ENCODE assay signal across 8 mouse cellular contexts in genomic region chr13:69487611-69488275, GRCm38 (mm10). TPM values are rescaled to one million over a fixed set of nuclear protein-coding genes. Genes with fewer than 3 reads are reported as not detected.
DNase-seq lines count a peak whose midpoint lies in the region; ATAC-seq lines count a peak whose summit lies in the region.

No protein-coding gene starts in this region.

- peaks cover 32% of the 10 kb centered on the region for H3K4me1 ChIP-seq in lung, embryonic 15.5 days
- H3K4me1 ChIP-seq in embryonic facial prominence, embryonic 15.5 days = peaks cover 11% of the 10 kb centered on the region
- peaks cover 18% of the 10 kb centered on the region for H3K4me1 ChIP-seq in neural tube, embryonic 13.5 days (replicated peaks)

- H3K27me3 ChIP-seq in lung, embryonic 15.5 days = peaks cover 60% of the 10 kb centered on the region
- peaks cover 45% of the 10 kb centered on the region for H3K27me3 ChIP-seq in embryonic facial prominence, embryonic 15.5 days
- H3K27me3 ChIP-seq in neural tube, embryonic 13.5 days = peaks cover 67% of the 10 kb centered on the region

- ATAC-seq in lung, embryonic 15.5 days (ENCODE audit: borderline replicate concordance, extremely low read depth, low FRiP score, low TSS enrichment) = no peak
- ATAC-seq in embryonic facial prominence, embryonic 15.5 days (ENCODE audit: insufficient number of reproducible peaks, low FRiP score, low TSS enrichment, low read depth) = no peak
- ATAC-seq in neural tube, embryonic 13.5 days (ENCODE audit: low read depth) = 0 out of 2 replicates have a peak, but pooled peaks have one; percentile 5
- no peak for ATAC-seq in megakaryocyte-erythroid progenitor cell, adult 5-6 weeks (replicated peaks; ENCODE audit: low FRiP score, low TSS enrichment, poor library complexity, severe bottlenecking)
- no peak for ATAC-seq in erythroblast, adult 5-6 weeks (replicated peaks; ENCODE audit: low FRiP score, poor library complexity, severe bottlenecking)

- H3K27ac ChIP-seq in lung, embryonic 15.5 days = no peak overlapping the region
- H3K27ac ChIP-seq in embryonic facial prominence, embryonic 15.5 days (replicated peaks) = no peak overlapping the region
- no peak overlapping the region for H3K27ac ChIP-seq in neural tube, embryonic 13.5 days (replicated peaks)

- peak overlapping the region; percentile 18 for H3K4me3 ChIP-seq in lung, embryonic 15.5 days
- H3K4me3 ChIP-seq in embryonic facial prominence, embryonic 15.5 days (replicated peaks) = peak overlapping the region; percentile 17
- peak overlapping the region; percentile 23 for H3K4me3 ChIP-seq in neural tube, embryonic 13.5 days

- no peak for DNase-seq in lung, postnatal 25 days (ENCODE audit: low spot score)
- DNase-seq in kidney, postnatal 14 days = peak; percentile 29
- DNase-seq in cerebellum, postnatal 14 days = no peak

- H3K9me3 ChIP-seq in lung, embryonic 15.5 days = no peaks in the 10 kb centered on the region
- no peaks in the 10 kb centered on the region for H3K9me3 ChIP-seq in embryonic facial prominence, embryonic 15.5 days (replicated peaks)
- no peaks in the 10 kb centered on the region for H3K9me3 ChIP-seq in neural tube, embryonic 13.5 days

- H3K36me3 ChIP-seq in lung, embryonic 15.5 days = no peaks in the 10 kb centered on the region
- no peaks in the 10 kb centered on the region for H3K36me3 ChIP-seq in embryonic facial prominence, embryonic 15.5 days
- H3K36me3 ChIP-seq in neural tube, embryonic 13.5 days = no peaks in the 10 kb centered on the region

- H3K4me2 ChIP-seq in lung, embryonic 15.5 days = peak overlapping the region; percentile 53
- H3K4me2 ChIP-seq in embryonic facial prominence, embryonic 15.5 days (replicated peaks) = peak overlapping the region; percentile 44
- peak overlapping the region; percentile 53 for H3K4me2 ChIP-seq in neural tube, embryonic 13.5 days

- no peak overlapping the region for H3K9ac ChIP-seq in lung, embryonic 15.5 days
- no peak overlapping the region for H3K9ac ChIP-seq in embryonic facial prominence, embryonic 15.5 days
- peak overlapping the region; percentile 49 for H3K9ac ChIP-seq in neural tube, embryonic 13.5 days

- WGBS in lung, embryonic 15.5 days = 1% methylated on average over 26 of the region's 26 CpGs
- WGBS in embryonic facial prominence, embryonic 15.5 days = 2% methylated on average over 26 of the region's 26 CpGs
- 2% methylated on average over 26 of the region's 26 CpGs for WGBS in neural tube, embryonic 13.5 days

RNA-seq across cellular contexts. Expression of gene Nsun2, which starts 45.8 kb away (rescaled TPM):
- 112 and 113 TPM in 2 replicates for polyA plus RNA-seq in lung, embryonic 15.5 days (2015; fragmentation: Nextera tagmentation; extraction: Ambion mirVana)
- polyA plus RNA-seq in embryonic facial prominence, embryonic 15.5 days (2015; fragmentation: Nextera tagmentation; extraction: Ambion mirVana) = 116 and 119 TPM in 2 replicates
- polyA plus RNA-seq in neural tube, embryonic 13.5 days (2015; fragmentation: Nextera tagmentation; extraction: Ambion mirVana) = 78.5 and 87.1 TPM in 2 replicates
- total RNA-seq in megakaryocyte-erythroid progenitor cell, adult 5-6 weeks (2014; fragmentation: Nextera tagmentation) = 194 and 202 TPM in 2 replicates
- total RNA-seq in megakaryocyte-erythroid progenitor cell, adult 5-6 weeks (2017) = 324 and 335 TPM in 2 replicates
- 13.8 and 26.3 TPM in 2 replicates for total RNA-seq in erythroblast, adult 5-6 weeks (2015; ENCODE audit: low replicate concordance)
- 32.4 and 37.1 TPM in 2 replicates for total RNA-seq in erythroblast, adult 5-6 weeks (2017; ENCODE audit: low replicate concordance)

RNA-seq across cellular contexts. Expression of gene Tent4a, which starts 46.7 kb away (rescaled TPM):
- 5.3 and 5.7 TPM in 2 replicates for polyA plus RNA-seq in lung, embryonic 15.5 days (2015; fragmentation: Nextera tagmentation; extraction: Ambion mirVana)
- 6.0 and 6.1 TPM in 2 replicates for polyA plus RNA-seq in embryonic facial prominence, embryonic 15.5 days (2015; fragmentation: Nextera tagmentation; extraction: Ambion mirVana)
- polyA plus RNA-seq in neural tube, embryonic 13.5 days (2015; fragmentation: Nextera tagmentation; extraction: Ambion mirVana) = 6.1 and 6.3 TPM in 2 replicates
- total RNA-seq in megakaryocyte-erythroid progenitor cell, adult 5-6 weeks (2014; fragmentation: Nextera tagmentation) = 19.5 and 24.2 TPM in 2 replicates
- total RNA-seq in megakaryocyte-erythroid progenitor cell, adult 5-6 weeks (2017) = 13.5 and 14.0 TPM in 2 replicates
- 6.3 and 7.7 TPM in 2 replicates for total RNA-seq in erythroblast, adult 5-6 weeks (2015; ENCODE audit: low replicate concordance)
- total RNA-seq in erythroblast, adult 5-6 weeks (2017; ENCODE audit: low replicate concordance) = 9.2 and 9.9 TPM in 2 replicates
